ENCODE assay signal across 27 mouse cellular contexts in the genomic region with DNA sequence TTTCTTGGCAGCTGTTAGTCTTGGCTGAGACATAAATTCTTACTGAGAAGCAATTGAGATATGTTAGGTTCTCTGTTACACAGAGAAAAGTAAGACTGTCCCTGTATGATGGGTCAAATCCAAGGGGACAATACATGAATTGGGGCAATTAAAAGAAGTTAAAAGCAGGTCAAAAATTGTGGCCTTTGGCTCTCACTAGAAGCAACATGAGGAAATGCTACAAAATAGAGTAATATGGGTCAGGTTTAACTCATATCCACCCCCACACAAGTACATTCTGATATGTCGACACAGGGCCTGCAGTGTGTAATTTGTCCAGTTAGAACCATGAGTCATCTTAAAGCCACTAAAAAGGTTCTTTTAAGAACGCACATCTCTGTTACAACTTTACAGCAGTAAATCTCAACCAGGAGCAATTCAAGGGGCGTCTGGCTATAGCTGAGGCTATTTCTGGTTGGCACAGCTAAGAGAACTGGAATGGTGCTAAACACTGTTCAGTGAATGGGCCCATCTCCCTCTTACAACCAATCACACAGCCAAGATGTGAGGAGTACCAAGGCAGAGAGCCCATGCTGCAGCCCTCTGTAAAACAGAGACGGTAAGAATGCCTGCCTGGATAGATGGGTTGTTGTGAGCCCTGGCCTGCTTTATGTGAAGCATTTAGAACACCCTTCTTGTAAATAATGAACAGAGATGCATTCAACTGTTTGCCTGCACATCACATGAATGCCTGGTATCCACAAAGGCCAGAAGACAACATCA. TPM values are rescaled to one million over a fixed set of nuclear protein-coding genes. Genes with fewer than 3 reads are reported as not detected.
DNase-seq lines count a peak whose midpoint lies in the region; ATAC-seq and TF ChIP-seq lines count a peak whose summit lies in the region.
"Had no signal": no experiment of that assay in that cellular context is flagged by ENCODE, and none has a peak within 500 bp of the region (broad histone marks: within the 10 kb centered on the region; RNA-seq: fewer than 3 reads in every experiment).

No protein-coding gene starts in this region.

- H3K27me3 ChIP-seq in heart, embryonic 12.5 days (replicated peaks), result no peaks in the 10 kb centered on the region
- H3K27me3 ChIP-seq in lung, postnatal 0 days (replicated peaks; ENCODE audit: insufficient read depth, low read length), result no peaks in the 10 kb centered on the region
- no peaks in the 10 kb centered on the region for H3K27me3 ChIP-seq in intestine, embryonic 14.5 days (replicated peaks; ENCODE audit: control insufficient read depth, insufficient read depth, low read length)
- H3K27me3 ChIP-seq: embryonic facial prominence, embryonic 15.5 days; hindbrain, embryonic 15.5 days; limb, embryonic 15.5 days; megakaryocyte, embryonic 14.5 days; neural tube, embryonic 12.5 days had no signal

- no peak overlapping the region for H3K4me3 ChIP-seq in heart, embryonic 12.5 days
- no peak overlapping the region for H3K4me3 ChIP-seq in lung, postnatal 0 days (ENCODE audit: low read depth, low read length)
- H3K4me3 ChIP-seq in intestine, embryonic 14.5 days (ENCODE audit: low read depth, low read length), result no peak overlapping the region
- H3K4me3 ChIP-seq: embryonic facial prominence, embryonic 15.5 days; hindbrain, embryonic 15.5 days; limb, embryonic 15.5 days; megakaryocyte, embryonic 14.5 days; neural tube, embryonic 12.5 days had no signal

- 0 out of 2 replicates have a peak, but pooled peaks cover 3% of the 10 kb centered on the region for H3K36me3 ChIP-seq in heart, embryonic 12.5 days
- H3K36me3 ChIP-seq in lung, postnatal 0 days (ENCODE audit: insufficient read depth, low read length), result no peaks in the 10 kb centered on the region
- no peaks in the 10 kb centered on the region for H3K36me3 ChIP-seq in intestine, embryonic 14.5 days (ENCODE audit: control insufficient read depth, insufficient read depth, low read length)
- H3K36me3 ChIP-seq: embryonic facial prominence, embryonic 15.5 days; hindbrain, embryonic 15.5 days; limb, embryonic 15.5 days; neural tube, embryonic 12.5 days had no signal

- no peak overlapping the region for H3K9ac ChIP-seq in heart, embryonic 12.5 days
- no peak overlapping the region for H3K9ac ChIP-seq in lung, postnatal 0 days (replicated peaks; ENCODE audit: low read depth)
- no peak overlapping the region for H3K9ac ChIP-seq in intestine, embryonic 14.5 days (ENCODE audit: low read length)
- H3K9ac ChIP-seq: embryonic facial prominence, embryonic 15.5 days; hindbrain, embryonic 15.5 days; limb, embryonic 15.5 days; neural tube, embryonic 12.5 days had no signal

- peak; percentile 40; the same call in 1 of the 2 replicates for TF ChIP-seq EP300 in lung, postnatal 0 days (IDR thresholded peaks at IDR 0.05)

- no peak for TF ChIP-seq CTCF in lung, postnatal 0 days (IDR thresholded peaks at IDR 0.05)

- H3K4me2 ChIP-seq in heart, embryonic 12.5 days, result no peak overlapping the region
- H3K4me2 ChIP-seq in lung, postnatal 0 days (replicated peaks; ENCODE audit: low read depth, low read length), result no peak overlapping the region
- no peak overlapping the region for H3K4me2 ChIP-seq in intestine, embryonic 14.5 days (ENCODE audit: low read length)
- H3K4me2 ChIP-seq: embryonic facial prominence, embryonic 15.5 days; hindbrain, embryonic 15.5 days; limb, embryonic 15.5 days; neural tube, embryonic 12.5 days had no signal

- no peak for DNase-seq in heart, postnatal 25 days (ENCODE audit: low spot score)
- peak; percentile 65 for DNase-seq in lung, postnatal 0 days (ENCODE audit: low spot score)
- no peak for DNase-seq in lung, adult 18-20 months
- no peak for DNase-seq in intestine, embryonic 14.5 days (ENCODE audit: low spot score)
- DNase-seq in spleen, postnatal 4 days (ENCODE audit: low spot score in 2 of 2), result no peak
- no peak for DNase-seq in gastrocnemius, adult 8-10 months (ENCODE audit: low spot score in 2 of 2)
- DNase-seq: cerebellum, adult 9-11 months; kidney, adult 2 months; kidney, postnatal 36 days; lung, postnatal 14 days had no signal

- ATAC-seq in heart, embryonic 12.5 days (ENCODE audit: insufficient number of reproducible peaks, low FRiP score), result peak; percentile 39; the same call in 1 of the 2 replicates
- ATAC-seq in lung, postnatal 0 days, result peak; percentile 75
- 0 out of 2 replicates have a peak, but pooled peaks have one; percentile 19 for ATAC-seq in intestine, embryonic 14.5 days (replicated peaks; ENCODE audit: low FRiP score, low TSS enrichment, low read depth)
- ATAC-seq in megakaryocyte-erythroid progenitor cell, adult 5-6 weeks (replicated peaks; ENCODE audit: low FRiP score, low TSS enrichment, poor library complexity, severe bottlenecking), result no peak
- ATAC-seq: forebrain, embryonic 14.5 days had no signal

- no peaks in the 10 kb centered on the region for H3K9me3 ChIP-seq in heart, embryonic 12.5 days (replicated peaks)
- no peaks in the 10 kb centered on the region for H3K9me3 ChIP-seq in lung, postnatal 0 days (ENCODE audit: low read length)
- no peaks in the 10 kb centered on the region for H3K9me3 ChIP-seq in intestine, embryonic 14.5 days (ENCODE audit: control insufficient read depth, low read length)
- H3K9me3 ChIP-seq: embryonic facial prominence, embryonic 15.5 days; hindbrain, embryonic 15.5 days; limb, embryonic 15.5 days had no signal

- H3K27ac ChIP-seq in heart, embryonic 12.5 days (ENCODE audit: poor library complexity, severe bottlenecking), result peak overlapping the region; percentile 72
- 0 out of 2 replicates have a peak overlapping the region, but pooled peaks have one; percentile 1 for H3K27ac ChIP-seq in lung, postnatal 0 days (ENCODE audit: low read length)
- H3K27ac ChIP-seq in intestine, embryonic 14.5 days (ENCODE audit: low read depth), result no peak overlapping the region
- H3K27ac ChIP-seq: embryonic facial prominence, embryonic 15.5 days; hindbrain, embryonic 15.5 days; limb, embryonic 15.5 days; neural tube, embryonic 12.5 days had no signal

- intact Hi-C loops in heart, postnatal 25 days (cut with DNase I), result no loop called here

- H3K4me1 ChIP-seq in heart, embryonic 12.5 days (replicated peaks), result peaks cover 21% of the 10 kb centered on the region
- no peaks in the 10 kb centered on the region for H3K4me1 ChIP-seq in lung, postnatal 0 days (ENCODE audit: insufficient read depth, low read depth, low read length)
- no peaks in the 10 kb centered on the region for H3K4me1 ChIP-seq in intestine, embryonic 14.5 days (replicated peaks; ENCODE audit: control insufficient read depth, insufficient read depth, low read length)
- H3K4me1 ChIP-seq: embryonic facial prominence, embryonic 15.5 days; hindbrain, embryonic 15.5 days; limb, embryonic 15.5 days; neural tube, embryonic 12.5 days had no signal

- WGBS in heart, embryonic 12.5 days, result 35% methylated on average over 4 of the region's 4 CpGs
- 53% methylated on average over 4 of the region's 4 CpGs for WGBS in lung, postnatal 0 days
- WGBS in intestine, embryonic 14.5 days, result 47% methylated on average over 4 of the region's 4 CpGs

RNA-seq across cellular contexts. Expression of a gene that starts 48.5 kb away (rescaled TPM):
- polyA plus RNA-seq in heart, embryonic 12.5 days (2016; fragmentation: Nextera tagmentation; extraction: Ambion mirVana), result not detected in 2 replicates
- not detected for total RNA-seq in heart, postnatal 25 days (2021)
- polyA plus RNA-seq in lung, postnatal 0 days (2015; fragmentation: Nextera tagmentation; extraction: Ambion mirVana), result not detected in 2 replicates
- polyA plus RNA-seq in intestine, embryonic 14.5 days (2014; fragmentation: Nextera tagmentation; extraction: Ambion mirVana), result not detected in 2 replicates
- not detected for total RNA-seq in gastrocnemius, adult 8-10 months (2022)
- not detected in 2 replicates for total RNA-seq in megakaryocyte-erythroid progenitor cell, adult 5-6 weeks (2014; fragmentation: Nextera tagmentation)
- total RNA-seq in megakaryocyte-erythroid progenitor cell, adult 5-6 weeks (2017), result not detected in 2 replicates
- total RNA-seq: adrenal gland, postnatal 4 days; ES-E14; gastrocnemius, postnatal 4 days; layer of hippocampus, postnatal 10 days; left cerebral cortex, postnatal 14 days; midbrain, postnatal 0 days had no signal
- polyA plus RNA-seq: embryonic facial prominence, embryonic 15.5 days; forebrain, embryonic 14.5 days; heart, embryonic 16.5 days; hindbrain, embryonic 15.5 days; kidney, adult 2 months; limb, embryonic 15.5 days; midbrain, postnatal 0 days; neural tube, embryonic 12.5 days; spleen, adult 2 months; stomach, embryonic 16.5 days had no signal
